Mouse (Mus musculus) embryonic facial prominence, embryonic 14.5 days (tissue): ENCODE results near the gene Rcn3. TPM values are rescaled to one million over a fixed set of nuclear protein-coding genes. Genes with fewer than 3 reads are reported as not detected.

ENCODE experiments used
- ATAC-seq: fragments of 200-750 bp; cut with Nextera tagmentation; 2 replicates; pipeline ENCODE4 v1.8.0; 2017; ENCODE audit warnings: low read depth, moderate number of reproducible peaks, moderate TSS enrichment
- DNase-seq: peaks from one replicate; pipeline ENCODE4 v3.0.0-alpha.2; 2015; ENCODE audit warnings: low spot score
- H3K27ac ChIP-seq: fragments of 300-500 bp; sonication (generic); replicated peaks from 2 replicates; pipeline ENCODE4 v1.5.1; 2014; ENCODE audit warnings: low read depth, mild to moderate bottlenecking, low read length, moderate library complexity
- H3K27me3 ChIP-seq: fragments of 300-500 bp; sonication (generic); replicated peaks from 2 replicates; pipeline ENCODE4 v1.6.1; 2014; ENCODE audit warnings: low read length; ENCODE audit not compliant: control insufficient read depth, insufficient read depth
- H3K36me3 ChIP-seq: fragments of 300-500 bp; sonication (generic); 2 replicates; pipeline ENCODE4 v1.6.1; 2014; ENCODE audit warnings: low read length, mixed read lengths; ENCODE audit not compliant: control insufficient read depth, insufficient read depth
- H3K4me1 ChIP-seq: fragments of 300-500 bp; sonication (generic); 2 replicates; pipeline ENCODE4 v1.6.1; 2014; ENCODE audit warnings: antibody characterized with exemption, low read length; ENCODE audit not compliant: control insufficient read depth, insufficient read depth
- H3K4me2 ChIP-seq: fragments of 300-500 bp; sonication (generic); 2 replicates; pipeline ENCODE4 v1.6.1; 2014; ENCODE audit warnings: low read depth, mild to moderate bottlenecking, low read length, moderate library complexity, mixed read lengths
- H3K4me3 ChIP-seq: fragments of 300-500 bp; sonication (generic); 2 replicates; pipeline ENCODE4 v1.5.1; 2014; ENCODE audit warnings: low read depth, mild to moderate bottlenecking, low read length
- H3K9ac ChIP-seq: fragments of 300-500 bp; sonication (generic); 2 replicates; pipeline ENCODE4 v1.6.1; 2014; ENCODE audit warnings: low read depth, mild to moderate bottlenecking, low read length, moderate library complexity, mixed read lengths
- H3K9me3 ChIP-seq: fragments of 300-500 bp; sonication (generic); 2 replicates; pipeline ENCODE4 v1.6.1; 2016; ENCODE audit warnings: low read length; ENCODE audit not compliant: control insufficient read depth
- WGBS: fragments of 180-500 bp; shearing (Covaris S2); extraction: QIAGEN DNeasy Blood & Tissue Kit; methylation state at CpG from one replicate; pipeline ENCODE4 v1.1.7; 2014; 5-methylcytosine and 5-hydroxymethylcytosine counted together
- microRNA counts: library from miRNA; unstranded; fragments of <30 nt; microRNA quantifications from one replicate; lab custom pipeline; 2017
- microRNA-seq: library from miRNA; unstranded; fragments of <30 nt; microRNA quantifications from one replicate; pipeline ENCODE4, GENCODE M21; 2016; ENCODE audit warnings: borderline number of aligned reads
- polyA plus RNA-seq: library from polyadenylated mRNA; unstranded; fragments of >200 nt; fragmentation: Nextera tagmentation; extraction: Ambion mirVana; gene quantifications from 2 replicates; pipeline ENCODE4 v1.2.1, GENCODE M21; 2014

Rcn3 gene
- polyA plus RNA-seq, 1 experiment from 2014 or later: 592 TPM

- no peak overlapping the region for H3K9ac ChIP-seq
- H3K27me3 ChIP-seq: no peaks in the 10 kb centered on the region
- WGBS: 90% methylated on average over 11 of the region's 11 CpGs
- H3K36me3 ChIP-seq: peaks cover 100% of the 10 kb centered on the region
- H3K4me2 ChIP-seq: no peak overlapping the region
- no peak for ATAC-seq
- no peak overlapping the region for H3K4me3 ChIP-seq
- no peak for DNase-seq
- no peaks in the 10 kb centered on the region for H3K9me3 ChIP-seq
- H3K27ac ChIP-seq: no peak overlapping the region
- H3K4me1 ChIP-seq: no peaks in the 10 kb centered on the region
Observed at GRCm38 (mm10) chr7:45036702-45037101, 55.3 kb downstream of the Rcn3 start.

- DNase-seq (no peak), ATAC-seq (no peak)
- H3K27me3 ChIP-seq: no peaks in the 10 kb centered on the region
- no peak overlapping the region for H3K4me3 ChIP-seq
- WGBS: 83% methylated on average over 3 of the region's 3 CpGs
- H3K36me3 ChIP-seq: peaks cover 100% of the 10 kb centered on the region
- no peaks in the 10 kb centered on the region for H3K4me1 ChIP-seq
- no peak overlapping the region for H3K27ac ChIP-seq
- H3K9ac ChIP-seq: no peak overlapping the region
- H3K9me3 ChIP-seq: no peaks in the 10 kb centered on the region
- H3K4me2 ChIP-seq: no peak overlapping the region
Observed at GRCm38 (mm10) chr7:45035631-45036030, 56.4 kb downstream of the Rcn3 start.

GRCm38 (mm10) chr7:45033722-45034359 is 58.2 kb downstream of the Rcn3 start:
- no peak overlapping the region for H3K4me2 ChIP-seq
- WGBS: 95% methylated on average over 19 of the region's 19 CpGs
- no peak overlapping the region for H3K9ac ChIP-seq
- H3K27ac ChIP-seq: no peak overlapping the region
- H3K4me1 ChIP-seq: no peaks in the 10 kb centered on the region
- no peaks in the 10 kb centered on the region for H3K9me3 ChIP-seq
- no peak overlapping the region for H3K4me3 ChIP-seq
- no peak for ATAC-seq
- peaks cover 99% of the 10 kb centered on the region for H3K36me3 ChIP-seq
- DNase-seq: no peak
- H3K27me3 ChIP-seq: no peaks in the 10 kb centered on the region

MicroRNAs encoded within 50 kb of the gene (microRNA counts, 519-probe panel; counts per million panel counts)
- 2,518 counts per million, percentile 50 among the panel's probes with 10 or more counts for microRNA mmu-miR-150 (lab: Ali Mortazavi, UCI)

Small RNAs within 50 kb of the gene (microRNA-seq; reads per million reads assigned to microRNA genes)
- gene Mir150 (29.5 reads per million, percentile 38 among the genes with 10 or more reads in this experiment), gene Mir5121 (16.1 reads per million, percentile 33 among the genes with 10 or more reads in this experiment)

Other genes with a start within 250 kb of the Rcn3 start
- gene Akt1s1, start 243.2 kb downstream of the Rcn3 start, polyA plus RNA-seq: 69.0 and 78.6 TPM in 2 replicates
- 66.9 and 82.7 TPM in 2 replicates for gene Tbc1d17, start 243.1 kb downstream of the Rcn3 start, polyA plus RNA-seq
- 23.4 and 27.7 TPM in 2 replicates for gene Pnkp, start 235.1 kb downstream of the Rcn3 start, polyA plus RNA-seq
- gene Ptov1, start 222.4 kb downstream of the Rcn3 start, polyA plus RNA-seq: 398 and 442 TPM in 2 replicates
- 62.5 and 64.2 TPM in 2 replicates for gene Med25, start 199.5 kb downstream of the Rcn3 start, polyA plus RNA-seq
- gene Fuz, start 196.1 kb downstream of the Rcn3 start, polyA plus RNA-seq: 16.9 and 19.7 TPM in 2 replicates
- gene Ap2a1, start 162.7 kb downstream of the Rcn3 start, polyA plus RNA-seq: 73.5 and 79.8 TPM in 2 replicates
- gene Tsks, start 149.0 kb downstream of the Rcn3 start, polyA plus RNA-seq: 0.30 TPM in 1 of 2 replicates, not detected in the other
- 22.4 and 31.1 TPM in 2 replicates for gene Cpt1c, start 117.4 kb downstream of the Rcn3 start, polyA plus RNA-seq
- gene Prmt1, start 105.7 kb downstream of the Rcn3 start, polyA plus RNA-seq: 173 and 178 TPM in 2 replicates
- 77.7 and 84.6 TPM in 2 replicates for gene Irf3, start 94.6 kb downstream of the Rcn3 start, polyA plus RNA-seq
- gene Bcl2l12, start 93.5 kb downstream of the Rcn3 start, polyA plus RNA-seq: 43.2 and 48.6 TPM in 2 replicates
- 43.7 and 47.5 TPM in 2 replicates for gene Scaf1, start 75.9 kb downstream of the Rcn3 start, polyA plus RNA-seq
- 50.5 and 52.3 TPM in 2 replicates for gene Rras, start 74.3 kb downstream of the Rcn3 start, polyA plus RNA-seq
- gene Prr12, start 39.3 kb downstream of the Rcn3 start, polyA plus RNA-seq: 12.8 and 13.7 TPM in 2 replicates
- 59.1 and 63.3 TPM in 2 replicates for gene Nosip, start 29.8 kb downstream of the Rcn3 start, polyA plus RNA-seq
- gene Prrg2, start 29.5 kb downstream of the Rcn3 start, polyA plus RNA-seq: 20.9 and 22.2 TPM in 2 replicates
- gene Fcgrt, start 11.6 kb upstream of the Rcn3 start, polyA plus RNA-seq: 120 and 129 TPM in 2 replicates
- 1,575 and 1,608 TPM in 2 replicates for gene Rps11, start 32.2 kb upstream of the Rcn3 start, polyA plus RNA-seq
- 1,594 and 1,619 TPM in 2 replicates for gene Rpl13a, start 36.5 kb upstream of the Rcn3 start, polyA plus RNA-seq
- gene Gm45713, start 44.0 kb upstream of the Rcn3 start, polyA plus RNA-seq: 0.47 and 0.61 TPM in 2 replicates
- gene Flt3l, start 44.2 kb upstream of the Rcn3 start, polyA plus RNA-seq: 2.3 TPM in 2 replicates
- gene Pih1d1, start 62.1 kb upstream of the Rcn3 start, polyA plus RNA-seq: 80.3 and 88.8 TPM in 2 replicates
- gene Aldh16a1, start 62.4 kb upstream of the Rcn3 start, polyA plus RNA-seq: 36.8 and 39.4 TPM in 2 replicates
- gene Slc17a7, start 71.7 kb upstream of the Rcn3 start, polyA plus RNA-seq: 0.87 and 1.3 TPM in 2 replicates
- gene Gfy, start 87.3 kb upstream of the Rcn3 start, polyA plus RNA-seq: 5.8 and 6.1 TPM in 2 replicates
- gene Pth2, start 88.8 kb upstream of the Rcn3 start, polyA plus RNA-seq: not detected in 2 replicates
- gene Ccdc155, start 112.7 kb upstream of the Rcn3 start, polyA plus RNA-seq: 1.5 TPM in 2 replicates
- gene Dkkl1, start 119.9 kb upstream of the Rcn3 start, polyA plus RNA-seq: 6.3 and 8.5 TPM in 2 replicates
- gene Tead2, start 123.5 kb upstream of the Rcn3 start, polyA plus RNA-seq: 112 and 142 TPM in 2 replicates
- gene Cd37, start 146.9 kb upstream of the Rcn3 start, polyA plus RNA-seq: 2.4 and 4.8 TPM in 2 replicates
- gene Slc6a16, start 148.9 kb upstream of the Rcn3 start, polyA plus RNA-seq: 0.11 and 0.38 TPM in 2 replicates
- gene Slc6a21, start 185.3 kb upstream of the Rcn3 start, polyA plus RNA-seq: not detected in 2 replicates
- 16.6 and 18.2 TPM in 2 replicates for gene Trpm4, start 241.6 kb upstream of the Rcn3 start, polyA plus RNA-seq
- gene Hrc, start 243.1 kb upstream of the Rcn3 start, polyA plus RNA-seq: 11.0 and 15.8 TPM in 2 replicates